Mouse (Mus musculus) liver, postnatal 0 days (tissue): ENCODE measurements around the gene 1600002K03Rik.
A peak's percentile ranks its signal among the peaks of the same experiment; 100 is the strongest.

ENCODE experiments used
- CTCF ChIP-seq: sonication (generic); IDR thresholded peaks from 2 replicates; pipeline ENCODE4 v1.5.1; 2016; ENCODE audit warnings: antibody characterized with exemption, low read depth
- EP300 ChIP-seq: IDR thresholded peaks from 2 replicates; pipeline ENCODE4 v1.6.1; 2016; ENCODE audit warnings: antibody characterized with exemption, low read depth, mild to moderate bottlenecking

- peak; percentile 9; the same call in 1 of the 2 replicates for TF ChIP-seq EP300
- no peak for TF ChIP-seq CTCF
Observed at GRCm38 (mm10) chr10:80168038-80168661, 4.6 kb upstream of the 1600002K03Rik start.
